Mouse (Mus musculus): Measurements from ENCODE around the gene Vwa5b1. TPM values are rescaled to one million over a fixed set of nuclear protein-coding genes. Genes with fewer than 3 reads are reported as not detected.

Vwa5b1 gene
- polyA plus RNA-seq, 1 experiment from 2014 or later = 0.10 TPM

- Histone ChIP-seq H3K27ac (replicated peaks) (no peak overlapping the region), H3K4me3 (ENCODE audit: low read depth, low read length) (no peak overlapping the region), H3K9me3 (ENCODE audit: control insufficient read depth, low read length) (no peaks in the 10 kb centered on the region), H3K36me3 (ENCODE audit: control insufficient read depth, insufficient read depth, low read length) (no peaks in the 10 kb centered on the region), H3K9ac (ENCODE audit: low read length) (no peak overlapping the region), H3K4me2 (replicated peaks; ENCODE audit: low read depth) (no peak overlapping the region), H3K4me1 (replicated peaks; ENCODE audit: control insufficient read depth, insufficient read depth) (no peaks in the 10 kb centered on the region), H3K27me3 (ENCODE audit: control insufficient read depth, insufficient read depth, low read length) (no peaks in the 10 kb centered on the region)
- ATAC-seq (ENCODE audit: low FRiP score, low TSS enrichment) = no peak
- TF ChIP-seq CTCF (IDR thresholded peaks at IDR 0.05; ENCODE audit: low read depth) (no peak), EP300 (optimal IDR thresholded peaks at IDR 0.05) (no peak)
- WGBS = 84% methylated on average over 12 of the region's 12 CpGs
- no peak for DNase-seq (ENCODE audit: low spot score)
Observed at GRCm38 (mm10) chr4:138535610-138536009, 100.1 kb downstream of the Vwa5b1 start.

GRCm38 (mm10) chr4:138533877-138534276, 101.8 kb downstream of the Vwa5b1 start:
- H3K4me1 ChIP-seq (replicated peaks; ENCODE audit: control insufficient read depth, insufficient read depth) = no peaks in the 10 kb centered on the region
- 90% methylated on average over 2 of the region's 2 CpGs for WGBS
- H3K9me3 ChIP-seq (ENCODE audit: control insufficient read depth, low read length) = no peaks in the 10 kb centered on the region
- no peak overlapping the region for H3K9ac ChIP-seq (ENCODE audit: low read length)
- no peak overlapping the region for H3K4me3 ChIP-seq (ENCODE audit: low read depth, low read length)
- no peak overlapping the region for H3K4me2 ChIP-seq (replicated peaks; ENCODE audit: low read depth)
- no peaks in the 10 kb centered on the region for H3K36me3 ChIP-seq (ENCODE audit: control insufficient read depth, insufficient read depth, low read length)
- no peak for ATAC-seq (ENCODE audit: low FRiP score, low TSS enrichment)
- DNase-seq (ENCODE audit: low spot score) = no peak
- no peak overlapping the region for H3K27ac ChIP-seq (replicated peaks)
- H3K27me3 ChIP-seq (ENCODE audit: control insufficient read depth, insufficient read depth, low read length) = no peaks in the 10 kb centered on the region
- no peak for TF ChIP-seq EP300 (optimal IDR thresholded peaks at IDR 0.05)
- no peak for TF ChIP-seq CTCF (IDR thresholded peaks at IDR 0.05; ENCODE audit: low read depth)

GRCm38 (mm10) chr4:138531761-138532160, 103.9 kb downstream of the Vwa5b1 start:
- no peak overlapping the region for H3K9ac ChIP-seq (ENCODE audit: low read length)
- no peaks in the 10 kb centered on the region for H3K4me1 ChIP-seq (replicated peaks; ENCODE audit: control insufficient read depth, insufficient read depth)
- WGBS = 72% methylated on average over 2 of the region's 2 CpGs
- H3K4me3 ChIP-seq (ENCODE audit: low read depth, low read length) = no peak overlapping the region
- DNase-seq (ENCODE audit: low spot score) = no peak
- ATAC-seq (ENCODE audit: low FRiP score, low TSS enrichment) = no peak
- no peaks in the 10 kb centered on the region for H3K9me3 ChIP-seq (ENCODE audit: control insufficient read depth, low read length)
- no peak for TF ChIP-seq EP300 (optimal IDR thresholded peaks at IDR 0.05)
- TF ChIP-seq CTCF (IDR thresholded peaks at IDR 0.05; ENCODE audit: low read depth) = no peak
- H3K36me3 ChIP-seq (ENCODE audit: control insufficient read depth, insufficient read depth, low read length) = no peaks in the 10 kb centered on the region
- no peaks in the 10 kb centered on the region for H3K27me3 ChIP-seq (ENCODE audit: control insufficient read depth, insufficient read depth, low read length)
- no peak overlapping the region for H3K27ac ChIP-seq (replicated peaks)
- H3K4me2 ChIP-seq (replicated peaks; ENCODE audit: low read depth) = no peak overlapping the region

DNA sequence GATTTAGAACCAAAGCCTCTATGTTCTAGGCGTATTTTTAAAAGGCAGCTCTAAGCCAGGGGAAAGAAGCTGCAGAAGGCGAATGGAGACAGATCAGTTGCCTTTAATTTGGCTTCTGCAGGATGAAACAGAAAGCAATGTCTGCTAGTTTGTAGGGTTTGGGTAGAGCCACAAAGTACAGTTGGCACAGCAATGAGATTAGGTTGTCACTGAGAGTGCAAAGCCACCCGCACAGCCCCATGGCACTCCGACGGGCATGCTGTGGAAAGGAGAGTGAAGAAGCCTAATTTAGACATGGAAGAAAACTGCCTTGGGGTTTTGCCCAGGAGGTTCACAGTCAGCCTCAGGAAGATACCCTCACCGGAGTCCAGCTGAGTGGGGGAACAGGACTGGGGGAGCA, 105.7 kb downstream of the Vwa5b1 start:
- Histone ChIP-seq H3K27ac (replicated peaks) (no peak overlapping the region), H3K4me1 (replicated peaks; ENCODE audit: control insufficient read depth, insufficient read depth) (no peaks in the 10 kb centered on the region), H3K36me3 (ENCODE audit: control insufficient read depth, insufficient read depth, low read length) (no peaks in the 10 kb centered on the region), H3K4me3 (ENCODE audit: low read depth, low read length) (no peak overlapping the region), H3K9ac (ENCODE audit: low read length) (no peak overlapping the region), H3K4me2 (replicated peaks; ENCODE audit: low read depth) (no peak overlapping the region), H3K9me3 (ENCODE audit: control insufficient read depth, low read length) (no peaks in the 10 kb centered on the region), H3K27me3 (ENCODE audit: control insufficient read depth, insufficient read depth, low read length) (no peaks in the 10 kb centered on the region)
- WGBS = 90% methylated on average over 6 of the region's 6 CpGs
- no peak for DNase-seq (ENCODE audit: low spot score)
- no peak for ATAC-seq (ENCODE audit: low FRiP score, low TSS enrichment)
- no peak for TF ChIP-seq CTCF (IDR thresholded peaks at IDR 0.05; ENCODE audit: low read depth)
- no peak for TF ChIP-seq EP300 (optimal IDR thresholded peaks at IDR 0.05)

DNA sequence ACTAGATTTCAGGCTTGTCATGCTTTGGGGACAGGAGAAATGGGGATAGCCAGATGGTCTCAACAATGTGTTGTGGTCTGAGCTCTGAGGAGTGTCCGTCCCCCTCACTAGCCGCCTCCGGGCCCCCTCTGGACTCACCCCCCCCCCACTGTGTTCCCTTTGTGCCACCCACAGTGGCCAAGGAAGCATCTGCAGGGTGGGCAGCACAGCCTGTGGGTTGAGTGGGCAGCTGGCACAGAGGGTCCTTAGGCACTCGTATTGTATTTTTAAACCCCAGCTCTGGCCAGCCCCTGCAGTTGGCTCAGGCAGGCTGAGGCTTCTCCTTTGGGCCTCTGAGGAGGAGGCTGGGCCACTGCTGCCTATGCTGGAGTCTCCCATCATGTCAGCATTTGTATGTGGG, 110.0 kb downstream of the Vwa5b1 start:
- no peak for DNase-seq (ENCODE audit: low spot score)
- no peak overlapping the region for H3K9ac ChIP-seq (ENCODE audit: low read length)
- no peaks in the 10 kb centered on the region for H3K4me1 ChIP-seq (replicated peaks; ENCODE audit: control insufficient read depth, insufficient read depth)
- no peak for ATAC-seq (ENCODE audit: low FRiP score, low TSS enrichment)
- H3K27me3 ChIP-seq (ENCODE audit: control insufficient read depth, insufficient read depth, low read length) = no peaks in the 10 kb centered on the region
- no peak overlapping the region for H3K27ac ChIP-seq (replicated peaks)
- 84% methylated on average over 4 of the region's 4 CpGs for WGBS
- no peak overlapping the region for H3K4me2 ChIP-seq (replicated peaks; ENCODE audit: low read depth)
- no peaks in the 10 kb centered on the region for H3K36me3 ChIP-seq (ENCODE audit: control insufficient read depth, insufficient read depth, low read length)
- H3K4me3 ChIP-seq (ENCODE audit: low read depth, low read length) = no peak overlapping the region
- H3K9me3 ChIP-seq (ENCODE audit: control insufficient read depth, low read length) = no peaks in the 10 kb centered on the region
- no peak for TF ChIP-seq CTCF (IDR thresholded peaks at IDR 0.05; ENCODE audit: low read depth)
- no peak for TF ChIP-seq EP300 (optimal IDR thresholded peaks at IDR 0.05)

DNA sequence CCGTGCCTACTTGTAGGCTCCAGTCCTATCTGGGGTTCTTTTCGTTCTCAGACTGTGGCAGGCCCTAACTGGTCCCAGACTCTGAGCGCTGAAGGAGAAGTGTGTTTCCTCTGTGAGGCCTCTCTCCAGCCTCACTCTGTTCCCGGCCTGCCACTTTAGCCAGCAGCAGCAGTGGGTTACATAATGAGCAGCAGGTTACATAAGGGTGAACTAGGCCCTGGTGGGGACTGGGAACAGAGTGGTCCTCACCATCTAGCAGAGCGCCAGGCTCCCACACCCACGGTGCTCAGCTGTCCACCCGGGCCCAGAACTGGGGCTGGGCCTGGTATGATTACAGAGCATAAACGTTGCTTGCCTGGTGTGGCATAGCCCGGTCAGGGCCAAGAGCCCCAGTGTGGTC, 110.9 kb downstream of the Vwa5b1 start:
- Histone ChIP-seq H3K4me1 (replicated peaks; ENCODE audit: control insufficient read depth, insufficient read depth) (no peaks in the 10 kb centered on the region), H3K4me2 (replicated peaks; ENCODE audit: low read depth) (no peak overlapping the region), H3K36me3 (ENCODE audit: control insufficient read depth, insufficient read depth, low read length) (no peaks in the 10 kb centered on the region), H3K27me3 (ENCODE audit: control insufficient read depth, insufficient read depth, low read length) (no peaks in the 10 kb centered on the region), H3K27ac (replicated peaks) (no peak overlapping the region), H3K9ac (ENCODE audit: low read length) (no peak overlapping the region), H3K9me3 (ENCODE audit: control insufficient read depth, low read length) (no peaks in the 10 kb centered on the region), H3K4me3 (ENCODE audit: low read depth, low read length) (no peak overlapping the region)
- WGBS = 76% methylated on average over 9 of the region's 9 CpGs
- DNase-seq (ENCODE audit: low spot score) (no peak), ATAC-seq (ENCODE audit: low FRiP score, low TSS enrichment) (no peak)
- no peak for TF ChIP-seq EP300 (optimal IDR thresholded peaks at IDR 0.05)
- no peak for TF ChIP-seq CTCF (IDR thresholded peaks at IDR 0.05; ENCODE audit: low read depth)

All from stomach, postnatal 0 days (tissue).